Mouse (Mus musculus) neural tube, embryonic 15.5 days (tissue): ENCODE measurements around the gene Fam186b. TPM values are rescaled to one million over a fixed set of nuclear protein-coding genes. Genes with fewer than 3 reads are reported as not detected.
A peak's percentile ranks its signal among the peaks of the same experiment; 100 is the strongest.

Experiments used
- ATAC-seq: fragments of 200-750 bp; cut with Nextera tagmentation; 2 replicates; pipeline ENCODE4 v1.8.0; 2017; ENCODE audit warnings: mild to moderate bottlenecking, moderate TSS enrichment, moderate library complexity; ENCODE audit not compliant: low FRiP score
- H3K27ac ChIP-seq: fragments of 300-500 bp; sonication (generic); replicated peaks from 2 replicates; pipeline ENCODE4 v1.5.1; 2015; ENCODE audit warnings: mild to moderate bottlenecking, inconsistent platforms
- H3K27me3 ChIP-seq: fragments of 300-500 bp; sonication (generic); replicated peaks from 2 replicates; pipeline ENCODE4 v1.6.1; 2015; ENCODE audit warnings: inconsistent platforms
- H3K36me3 ChIP-seq: fragments of 300-500 bp; sonication (generic); 2 replicates; pipeline ENCODE4 v1.6.1; 2015; ENCODE audit warnings: inconsistent platforms
- H3K4me1 ChIP-seq: fragments of 300-500 bp; sonication (generic); 2 replicates; pipeline ENCODE4 v1.6.1; 2015; ENCODE audit warnings: inconsistent platforms
- H3K4me2 ChIP-seq: fragments of 300-500 bp; sonication (generic); 2 replicates; pipeline ENCODE4 v1.6.1; 2015; ENCODE audit warnings: inconsistent platforms, mild to moderate bottlenecking, moderate library complexity
- H3K4me3 ChIP-seq: fragments of 300-500 bp; sonication (generic); replicated peaks from 2 replicates; pipeline ENCODE4 v1.5.1; 2015; ENCODE audit warnings: mild to moderate bottlenecking, inconsistent platforms
- H3K9ac ChIP-seq: fragments of 300-500 bp; sonication (generic); replicated peaks from 2 replicates; pipeline ENCODE4 v1.6.1; 2015; ENCODE audit warnings: mild to moderate bottlenecking, inconsistent platforms
- H3K9me3 ChIP-seq: fragments of 300-500 bp; sonication (generic); replicated peaks from 2 replicates; pipeline ENCODE4 v1.6.1; 2016; ENCODE audit warnings: inconsistent platforms
- WGBS: fragments of 180-500 bp; shearing (Covaris S2); methylation state at CpG from one replicate; pipeline ENCODE4 v1.1.7; 2015; ENCODE audit warnings: mixed read lengths; 5-methylcytosine and 5-hydroxymethylcytosine counted together
- polyA plus RNA-seq: library from polyadenylated mRNA; unstranded; fragments of >200 nt; fragmentation: Nextera tagmentation; extraction: Ambion mirVana; gene quantifications from 2 replicates; pipeline ENCODE4 v1.2.1, GENCODE M21; 2015

Gene Fam186b
- polyA plus RNA-seq, 1 experiment from 2014 or later = 0.73 TPM

GRCm38 (mm10) chr15:99290586-99290985, 5.1 kb downstream of the Fam186b start:
- H3K36me3 ChIP-seq = no peaks in the 10 kb centered on the region
- no peak overlapping the region for H3K27ac ChIP-seq
- H3K27me3 ChIP-seq = no peaks in the 10 kb centered on the region
- H3K9ac ChIP-seq = no peak overlapping the region
- ATAC-seq = no peak
- H3K4me2 ChIP-seq = no peak overlapping the region
- no peaks in the 10 kb centered on the region for H3K9me3 ChIP-seq
- WGBS = 94% methylated on average over 11 of the region's 11 CpGs
- peaks cover 8% of the 10 kb centered on the region for H3K4me1 ChIP-seq
- H3K4me3 ChIP-seq = no peak overlapping the region

GRCm38 (mm10) chr15:99285189-99285535, 10.5 kb downstream of the Fam186b start:
- H3K4me1 ChIP-seq = no peaks in the 10 kb centered on the region
- no peak overlapping the region for H3K4me2 ChIP-seq
- ATAC-seq = no peak
- H3K9ac ChIP-seq = no peak overlapping the region
- no peaks in the 10 kb centered on the region for H3K9me3 ChIP-seq
- no peaks in the 10 kb centered on the region for H3K36me3 ChIP-seq
- no peak overlapping the region for H3K4me3 ChIP-seq
- no peak overlapping the region for H3K27ac ChIP-seq
- 54% methylated on average over 8 of the region's 8 CpGs for WGBS
- H3K27me3 ChIP-seq = no peaks in the 10 kb centered on the region

- no peaks in the 10 kb centered on the region for H3K27me3 ChIP-seq
- 54% methylated on average over 14 of the region's 14 CpGs for WGBS
- H3K9me3 ChIP-seq = no peaks in the 10 kb centered on the region
- no peaks in the 10 kb centered on the region for H3K4me1 ChIP-seq
- no peak overlapping the region for H3K4me3 ChIP-seq
- no peak overlapping the region for H3K4me2 ChIP-seq
- H3K36me3 ChIP-seq = no peaks in the 10 kb centered on the region
- no peak overlapping the region for H3K27ac ChIP-seq
- H3K9ac ChIP-seq = no peak overlapping the region
- no peak for ATAC-seq
Observed at GRCm38 (mm10) chr15:99284527-99285188, 11.0 kb downstream of the Fam186b start.

- H3K9me3 ChIP-seq = no peaks in the 10 kb centered on the region
- WGBS = 68% methylated on average over 10 of the region's 10 CpGs
- no peak overlapping the region for H3K9ac ChIP-seq
- no peak for ATAC-seq
- no peaks in the 10 kb centered on the region for H3K36me3 ChIP-seq
- H3K27me3 ChIP-seq = no peaks in the 10 kb centered on the region
- no peak overlapping the region for H3K4me2 ChIP-seq
- H3K4me3 ChIP-seq = no peak overlapping the region
- no peak overlapping the region for H3K27ac ChIP-seq
- no peaks in the 10 kb centered on the region for H3K4me1 ChIP-seq
Observed at GRCm38 (mm10) chr15:99283456-99283855, 12.2 kb downstream of the Fam186b start.

GRCm38 (mm10) chr15:99278271-99278670, 17.4 kb downstream of the Fam186b start:
- H3K4me1 ChIP-seq = 0 out of 2 replicates have a peak, but pooled peaks cover 3% of the 10 kb centered on the region
- WGBS = 83% methylated on average over 7 of the region's 7 CpGs
- H3K4me3 ChIP-seq = no peak overlapping the region
- no peak for ATAC-seq
- no peaks in the 10 kb centered on the region for H3K27me3 ChIP-seq
- no peaks in the 10 kb centered on the region for H3K36me3 ChIP-seq
- no peak overlapping the region for H3K4me2 ChIP-seq
- no peak overlapping the region for H3K9ac ChIP-seq
- no peaks in the 10 kb centered on the region for H3K9me3 ChIP-seq
- H3K27ac ChIP-seq = no peak overlapping the region

GRCm38 (mm10) chr15:99276095-99276494, 19.6 kb downstream of the Fam186b start:
- Histone ChIP-seq H3K36me3 (no peaks in the 10 kb centered on the region), H3K27ac (no peak overlapping the region), H3K4me2 (no peak overlapping the region), H3K9me3 (no peaks in the 10 kb centered on the region), H3K4me3 (no peak overlapping the region), H3K4me1 (0 out of 2 replicates have a peak, but pooled peaks cover 6% of the 10 kb centered on the region), H3K27me3 (no peaks in the 10 kb centered on the region), H3K9ac (no peak overlapping the region)
- 85% methylated on average over 8 of the region's 8 CpGs for WGBS
- ATAC-seq = no peak

GRCm38 (mm10) chr15:99265679-99266078, 30.0 kb downstream of the Fam186b start:
- Histone ChIP-seq H3K4me2 (no peak overlapping the region), H3K4me3 (no peak overlapping the region), H3K4me1 (no peaks in the 10 kb centered on the region), H3K9ac (no peak overlapping the region), H3K9me3 (no peaks in the 10 kb centered on the region), H3K27ac (no peak overlapping the region), H3K36me3 (no peaks in the 10 kb centered on the region), H3K27me3 (no peaks in the 10 kb centered on the region)
- WGBS = 21% methylated on average over 4 of the region's 4 CpGs
- ATAC-seq = no peak

- Histone ChIP-seq H3K4me3 (no peak overlapping the region), H3K27ac (no peak overlapping the region), H3K36me3 (no peaks in the 10 kb centered on the region), H3K4me1 (peaks cover 9% of the 10 kb centered on the region), H3K9me3 (no peaks in the 10 kb centered on the region), H3K9ac (no peak overlapping the region), H3K27me3 (no peaks in the 10 kb centered on the region), H3K4me2 (no peak overlapping the region)
- no peak for ATAC-seq
- 84% methylated on average over 2 of the region's 2 CpGs for WGBS
Observed at GRCm38 (mm10) chr15:99264363-99264762, 31.3 kb downstream of the Fam186b start.

GRCm38 (mm10) chr15:99262702-99263101, 33.0 kb downstream of the Fam186b start:
- no peak overlapping the region for H3K4me3 ChIP-seq
- no peak for ATAC-seq
- peaks cover 11% of the 10 kb centered on the region for H3K4me1 ChIP-seq
- H3K9ac ChIP-seq = no peak overlapping the region
- H3K4me2 ChIP-seq = no peak overlapping the region
- 0 out of 2 replicates have a peak overlapping the region, but pooled peaks have one; percentile 13 for H3K27ac ChIP-seq
- H3K27me3 ChIP-seq = no peaks in the 10 kb centered on the region
- H3K36me3 ChIP-seq = no peaks in the 10 kb centered on the region
- no peaks in the 10 kb centered on the region for H3K9me3 ChIP-seq
- 41% methylated on average over 10 of the region's 10 CpGs for WGBS

- H3K4me3 ChIP-seq = peak overlapping the region; percentile 21
- H3K27ac ChIP-seq = peak overlapping the region; percentile 54
- H3K9ac ChIP-seq = no peak overlapping the region
- WGBS = 4% methylated on average over 7 of the region's 10 CpGs
- no peaks in the 10 kb centered on the region for H3K36me3 ChIP-seq
- ATAC-seq = peak; percentile 65
- no peaks in the 10 kb centered on the region for H3K27me3 ChIP-seq
- no peaks in the 10 kb centered on the region for H3K9me3 ChIP-seq
- peak overlapping the region; percentile 54 for H3K4me2 ChIP-seq
- peaks cover 11% of the 10 kb centered on the region for H3K4me1 ChIP-seq
Observed at GRCm38 (mm10) chr15:99259730-99260252, 35.9 kb downstream of the Fam186b start.

GRCm38 (mm10) chr15:99259167-99259729, 36.4 kb downstream of the Fam186b start:
- peak; percentile 29 for ATAC-seq
- 75% methylated on average over 8 of the region's 8 CpGs for WGBS
- Histone ChIP-seq H3K4me3 (0 out of 2 replicates have a peak overlapping the region, but pooled peaks have one; percentile 2), H3K27ac (0 out of 2 replicates have a peak overlapping the region, but pooled peaks have one; percentile 23), H3K36me3 (no peaks in the 10 kb centered on the region), H3K27me3 (no peaks in the 10 kb centered on the region), H3K9me3 (no peaks in the 10 kb centered on the region), H3K4me1 (peaks cover 11% of the 10 kb centered on the region), H3K9ac (no peak overlapping the region), H3K4me2 (peak overlapping the region; percentile 54)

GRCm38 (mm10) chr15:99255241-99255749, 40.4 kb downstream of the Fam186b start:
- Histone ChIP-seq H3K36me3 (no peaks in the 10 kb centered on the region), H3K4me3 (no peak overlapping the region), H3K9me3 (no peaks in the 10 kb centered on the region), H3K4me1 (peaks cover 30% of the 10 kb centered on the region), H3K27ac (no peak overlapping the region), H3K4me2 (no peak overlapping the region), H3K27me3 (no peaks in the 10 kb centered on the region), H3K9ac (no peak overlapping the region)
- 90% methylated on average over 6 of the region's 6 CpGs for WGBS
- ATAC-seq = no peak
